Mouse (Mus musculus) MEL (cell line): ENCODE measurements around the gene Agtr1a. TPM values are rescaled to one million over a fixed set of nuclear protein-coding genes. Genes with fewer than 3 reads are reported as not detected.

Source experiments
- DNase-seq: peaks from one replicate; pipeline ENCODE4 v3.0.0; 2011; ENCODE audit warnings: low read depth, low spot score
- H3K27ac ChIP-seq: 2 replicates; pipeline ENCODE4 v1.5.1; 2012; ENCODE audit warnings: low read depth, mild to moderate bottlenecking, control low read depth, low read length, moderate library complexity; ENCODE audit not compliant: control insufficient read depth
- H3K27me3 ChIP-seq, 2 experiments: fragments of 150-350 bp in 1 of 2; sonication (generic) in 1 of 2; 2 replicates each; pipeline ENCODE4 v1.6.1; 2012; ENCODE audit warnings: low read length in 2 of 2, mild to moderate bottlenecking in 2 of 2, improper control_type of control experiment in 1 of 2, moderate library complexity in 1 of 2; ENCODE audit not compliant: insufficient read depth in 2 of 2, control insufficient read depth in 1 of 2
- H3K36me3 ChIP-seq, 2 experiments: 2 replicates each; pipeline ENCODE4 v1.6.1; 2012 to 2014; ENCODE audit warnings: low read length in 2 of 2, improper control_type of control experiment in 1 of 2, inconsistent platforms in 1 of 2, mild to moderate bottlenecking in 1 of 2; ENCODE audit not compliant: insufficient read depth in 2 of 2, control insufficient read depth in 1 of 2
- H3K4me1 ChIP-seq, 2 experiments: fragments of 150-350 bp in 1 of 2; sonication (generic) in 1 of 2; 2 replicates each; pipeline ENCODE4 v1.6.1; 2012; ENCODE audit warnings: low read length in 2 of 2, improper control_type of control experiment in 1 of 2, mild to moderate bottlenecking in 1 of 2; ENCODE audit not compliant: insufficient read depth in 2 of 2, control insufficient read depth in 1 of 2
- H3K4me3 ChIP-seq, 2 experiments: fragments of 150-350 bp in 1 of 2; sonication (generic) in 1 of 2; 2 replicates each; pipeline ENCODE4 v1.5.1; 2012; ENCODE audit warnings: low read depth in 2 of 2, low read length in 2 of 2, mild to moderate bottlenecking in 2 of 2, moderate library complexity in 2 of 2, control low read depth in 1 of 2, improper control_type of control experiment in 1 of 2; ENCODE audit not compliant: control insufficient read depth in 1 of 2, insufficient read depth in 1 of 2
- H3K79me2 ChIP-seq: 2 replicates; pipeline ENCODE4 v1.6.1; 2012; ENCODE audit warnings: mild to moderate bottlenecking, low read length, moderate library complexity; ENCODE audit not compliant: control insufficient read depth, poor library complexity, insufficient read depth
- H3K9ac ChIP-seq: 2 replicates; pipeline ENCODE4 v1.6.1; 2012; ENCODE audit warnings: low read depth, mild to moderate bottlenecking, control low read depth, low read length, moderate library complexity; ENCODE audit not compliant: control insufficient read depth, poor library complexity, severe bottlenecking
- H3K9me3 ChIP-seq: fragments of 150-350 bp; sonication (generic); replicated peaks from 2 replicates; pipeline ENCODE4 v1.6.1; 2012; ENCODE audit warnings: mild to moderate bottlenecking, low read length, improper control_type of control experiment, moderate library complexity; ENCODE audit not compliant: insufficient read depth
- BHLHE40 ChIP-seq: IDR thresholded peaks from 2 replicates; pipeline ENCODE4 v1.6.1; 2012; ENCODE audit warnings: low read depth, mild to moderate bottlenecking, inconsistent platforms, low read length, improper control_type of control experiment, borderline replicate concordance
- CTCF ChIP-seq, 3 experiments: IDR thresholded peaks in 2 of 3; conservative IDR thresholded peaks in 1 of 3; 2 replicates each; pipeline ENCODE4 v1.5.1; 2011 to 2012; ENCODE audit warnings: low read length in 3 of 3, low read depth in 2 of 3, mild to moderate bottlenecking in 2 of 3, improper control_type of control experiment in 1 of 3, inconsistent platforms in 1 of 3, mixed read lengths in 1 of 3, moderate library complexity in 1 of 3; ENCODE audit not compliant: control insufficient read depth in 1 of 3, insufficient read depth in 1 of 3, poor library complexity in 1 of 3, severe bottlenecking in 1 of 3
- E2F4 ChIP-seq: IDR thresholded peaks from 2 replicates; pipeline ENCODE4 v1.6.1; 2011; ENCODE audit warnings: low read depth, low read length, improper control_type of control experiment, borderline replicate concordance
- ELF1 ChIP-seq: IDR thresholded peaks from 2 replicates; pipeline ENCODE4 v1.6.1; 2014; ENCODE audit warnings: low read depth, mild to moderate bottlenecking, inconsistent platforms, low read length, improper control_type of control experiment, moderate library complexity
- EP300 ChIP-seq, 2 experiments: IDR thresholded peaks; 2 replicates each; pipeline ENCODE4 v1.6.1; 2011; ENCODE audit warnings: improper control_type of control experiment in 2 of 2, low read length in 2 of 2, low read depth in 1 of 2, mild to moderate bottlenecking in 1 of 2
- ETS1 ChIP-seq: IDR thresholded peaks from 2 replicates; pipeline ENCODE4 v1.6.1; 2012; ENCODE audit warnings: low read depth, mild to moderate bottlenecking, inconsistent platforms, low read length, improper control_type of control experiment, moderate library complexity
- GABPA ChIP-seq: IDR thresholded peaks from 2 replicates; pipeline ENCODE4 v1.6.1; 2012; ENCODE audit warnings: low read depth, mild to moderate bottlenecking, inconsistent platforms, low read length, improper control_type of control experiment, moderate library complexity
- GATA1 ChIP-seq: IDR thresholded peaks from 2 replicates; pipeline ENCODE4 v1.6.1; 2011; ENCODE audit warnings: low read depth, low read length, improper control_type of control experiment
- JUND ChIP-seq: IDR thresholded peaks from 2 replicates; pipeline ENCODE4 v1.6.1; 2011; ENCODE audit warnings: low read depth, mild to moderate bottlenecking, improper control_type of control experiment, low read length
- KAT2A ChIP-seq: conservative IDR thresholded peaks from 2 replicates; pipeline ENCODE4 v1.6.1; 2012; ENCODE audit warnings: low read depth, low read length, improper control_type of control experiment, inconsistent platforms
- MEF2A ChIP-seq: IDR thresholded peaks from 2 replicates; pipeline ENCODE4 v1.6.1; 2014; ENCODE audit warnings: low read depth, mild to moderate bottlenecking, inconsistent platforms, low read length, improper control_type of control experiment; ENCODE audit not compliant: poor library complexity, insufficient replicate concordance, severe bottlenecking; ENCODE audit errors: extremely low read depth
- MXI1 ChIP-seq: IDR thresholded peaks from 2 replicates; pipeline ENCODE4 v1.6.1; 2011; ENCODE audit warnings: mild to moderate bottlenecking, low read depth, low read length, improper control_type of control experiment
- MYC ChIP-seq: IDR thresholded peaks from 2 replicates; pipeline ENCODE4 v1.6.1; 2011; ENCODE audit warnings: low read depth, mild to moderate bottlenecking, low read length, improper control_type of control experiment, moderate library complexity
- NELFE ChIP-seq: IDR thresholded peaks from 2 replicates; pipeline ENCODE4 v1.6.1; 2011; ENCODE audit warnings: low read depth, low read length, improper control_type of control experiment
- NRF1 ChIP-seq: IDR thresholded peaks from 2 replicates; pipeline ENCODE4 v1.6.1; 2014; ENCODE audit warnings: low read depth, mild to moderate bottlenecking, inconsistent platforms, low read length, improper control_type of control experiment, moderate library complexity; ENCODE audit not compliant: poor library complexity, insufficient read depth, severe bottlenecking
- POLR2AphosphoS2 ChIP-seq: IDR thresholded peaks from 2 replicates; pipeline ENCODE4 v1.6.1; 2011; ENCODE audit warnings: low read length, improper control_type of control experiment
- RAD21 ChIP-seq: IDR thresholded peaks from 2 replicates; pipeline ENCODE4 v1.6.1; 2011; ENCODE audit warnings: mild to moderate bottlenecking, low read depth, low read length, improper control_type of control experiment
- SMC3 ChIP-seq: IDR thresholded peaks from 2 replicates; pipeline ENCODE4 v1.6.1; 2011; ENCODE audit warnings: low read depth, low read length, improper control_type of control experiment
- TAL1 ChIP-seq: IDR thresholded peaks from 2 replicates; pipeline ENCODE4 v1.6.1; 2012; ENCODE audit warnings: mild to moderate bottlenecking, inconsistent platforms, low read length, moderate library complexity, mixed read lengths
- TBP ChIP-seq: IDR thresholded peaks from 2 replicates; pipeline ENCODE4 v1.8.0; 2011; ENCODE audit warnings: low read depth, low read length, improper control_type of control experiment
- TCF12 ChIP-seq: IDR thresholded peaks from 2 replicates; pipeline ENCODE4 v1.6.1; 2014; ENCODE audit warnings: low read depth, mild to moderate bottlenecking, inconsistent platforms, low read length, improper control_type of control experiment, moderate library complexity
- USF1 ChIP-seq: IDR thresholded peaks from 2 replicates; pipeline ENCODE4 v1.6.1; 2014; ENCODE audit warnings: low read depth, mild to moderate bottlenecking, inconsistent platforms, low read length, improper control_type of control experiment, moderate library complexity
- USF2 ChIP-seq, 2 experiments: IDR thresholded peaks; 2 replicates each; pipeline ENCODE4 v1.6.1; 2011 to 2012; ENCODE audit warnings: improper control_type of control experiment in 2 of 2, low read length in 2 of 2, borderline replicate concordance in 1 of 2, inconsistent platforms in 1 of 2, low read depth in 1 of 2, mild to moderate bottlenecking in 1 of 2; ENCODE audit not compliant: insufficient read depth in 1 of 2
- ZC3H11A ChIP-seq: IDR thresholded peaks from 2 replicates; pipeline ENCODE4 v1.6.1; 2012; ENCODE audit warnings: low read depth, mild to moderate bottlenecking, inconsistent platforms, low read length, improper control_type of control experiment
- ZMIZ1 ChIP-seq: IDR thresholded peaks from 2 replicates; pipeline ENCODE4 v1.6.1; 2012; ENCODE audit warnings: low read depth, mild to moderate bottlenecking, inconsistent platforms, low read length, improper control_type of control experiment, moderate library complexity
- ZNF384 ChIP-seq: IDR thresholded peaks from 2 replicates; pipeline ENCODE4 v1.6.1; 2012; ENCODE audit warnings: low read depth, mild to moderate bottlenecking, inconsistent platforms, low read length, improper control_type of control experiment
- polyA plus RNA-seq, 2 experiments: library from polyadenylated mRNA; stranded (reverse) in 1 of 2; unstranded in 1 of 2; fragments of >175 nt in 1 of 2; fragments of >200 nt in 1 of 2; gene quantifications; 2 replicates each; pipeline versions ENCODE4 v1.2.1 to v1.2.4; 2012; ENCODE audit warnings: low replicate concordance in 2 of 2, low read depth in 1 of 2; ENCODE audit not compliant: insufficient read length in 2 of 2, insufficient read depth in 1 of 2, missing spikeins in 1 of 2
- total RNA-seq: library from RNA; depleted of rRNA; stranded (reverse); fragments of 300-350 nt; gene quantifications from 2 replicates; pipeline ENCODE4 v1.2.3, GENCODE M21; 2012

The Agtr1a gene
- total and polyA plus RNA-seq, 3 experiments, result 2.7 to 3.0 TPM; not detected in 1

DNA sequence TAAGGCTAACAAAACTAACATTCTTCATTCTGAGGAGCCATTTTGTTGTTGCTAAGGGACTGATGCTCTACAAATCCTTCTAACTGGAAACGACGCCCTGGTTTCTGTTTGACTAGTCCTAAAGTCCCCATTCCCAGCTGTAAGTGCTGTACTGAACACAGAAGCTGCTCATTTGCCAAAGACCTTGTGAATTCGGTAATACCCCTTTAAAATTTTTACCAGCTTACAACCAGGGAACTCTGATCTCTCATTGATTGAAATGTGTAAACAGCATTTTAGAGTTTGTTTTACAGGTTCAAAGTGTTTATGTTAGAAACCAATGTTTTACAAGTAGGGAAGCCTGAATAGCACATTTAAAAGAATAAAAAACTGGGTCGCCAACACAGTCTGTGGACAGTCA, 10.6 kb downstream of the Agtr1a start:
- no peak overlapping the region for H3K27ac ChIP-seq
- no peak for TF ChIP-seq RAD21
- no peak for TF ChIP-seq MYC
- TF ChIP-seq USF1, result no peak
- no peak for TF ChIP-seq ZNF384
- TF ChIP-seq JUND, result no peak
- no peak for TF ChIP-seq TAL1
- no peak for TF ChIP-seq E2F4
- no peak for TF ChIP-seq ZC3H11A
- no peak for TF ChIP-seq BHLHE40
- TF ChIP-seq GABPA, result no peak
- no peak for TF ChIP-seq ZMIZ1
- TF ChIP-seq ETS1, result no peak
- no peak for TF ChIP-seq ELF1
- TF ChIP-seq TCF12, result no peak
- TF ChIP-seq NRF1, result no peak
- TF ChIP-seq MEF2A, result no peak
- TF ChIP-seq MXI1, result no peak
- no peak for TF ChIP-seq POLR2AphosphoS2
- no peak for TF ChIP-seq KAT2A

DNA sequence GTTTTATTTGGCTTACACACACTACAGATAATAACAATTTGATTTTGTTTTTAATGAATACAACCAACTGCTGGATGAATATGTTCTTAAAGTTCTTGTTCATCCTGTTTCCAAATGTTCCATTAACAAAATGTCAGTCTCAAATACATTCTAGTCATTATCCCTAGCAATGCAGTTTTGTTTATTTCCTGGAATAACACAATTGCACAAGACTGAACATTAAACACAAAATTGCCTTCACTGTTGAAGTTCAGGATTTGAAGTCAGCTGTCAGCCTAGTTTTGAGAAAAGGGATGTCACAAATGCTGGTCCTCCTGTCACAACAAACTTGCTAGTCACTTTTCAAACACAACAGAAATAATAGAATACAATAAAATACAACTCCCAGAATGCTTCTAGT, 12.1 kb downstream of the Agtr1a start:
- Histone ChIP-seq H3K9me3 (no peaks in the 10 kb centered on the region), H3K4me3 (no peak overlapping the region), H3K4me1 (no peaks in the 10 kb centered on the region), H3K27me3 (no peaks in the 10 kb centered on the region), H3K36me3 (no peaks in the 10 kb centered on the region), H3K9ac (no peak overlapping the region), H3K79me2 (no peaks in the 10 kb centered on the region), H3K27ac (no peak overlapping the region)
- TF ChIP-seq EP300 (IDR thresholded peaks at IDR 0.05; ENCODE audit: low read depth in 1 of 2, low read length in 2 of 2), result no peak
- TF ChIP-seq ZNF384, result no peak
- no peak for TF ChIP-seq GATA1
- TF ChIP-seq BHLHE40, result no peak
- TF ChIP-seq CTCF (IDR thresholded peaks at IDR 0.05 in 2 of 3, conservative IDR thresholded peaks at IDR 0.05 in 1 of 3; ENCODE audit: control insufficient read depth in 1 of 3, insufficient read depth in 1 of 3, low read depth in 2 of 3, low read length in 3 of 3, poor library complexity in 1 of 3, severe bottlenecking in 1 of 3), result no peak
- TF ChIP-seq SMC3, result no peak
- no peak for TF ChIP-seq ZMIZ1
- no peak for TF ChIP-seq KAT2A
- TF ChIP-seq NELFE, result no peak
- TF ChIP-seq TBP, result no peak
- no peak for TF ChIP-seq USF2 (IDR thresholded peaks at IDR 0.05; ENCODE audit: borderline replicate concordance in 1 of 2, insufficient read depth in 1 of 2, low read depth in 1 of 2, low read length in 2 of 2)
- TF ChIP-seq GABPA, result no peak
- TF ChIP-seq TAL1, result no peak
- TF ChIP-seq TCF12, result no peak
- DNase-seq, result no peak

More for the DNA sequence above, 10.6 kb downstream of the Agtr1a start:
- Histone ChIP-seq H3K4me1 (no peaks in the 10 kb centered on the region), H3K27me3 (no peaks in the 10 kb centered on the region), H3K4me3 (no peak overlapping the region), H3K36me3 (no peaks in the 10 kb centered on the region), H3K9me3 (no peaks in the 10 kb centered on the region), H3K9ac (no peak overlapping the region), H3K79me2 (no peaks in the 10 kb centered on the region)
- DNase-seq, result no peak
